ENCODE assay signal across 8 mouse cellular contexts in genomic region chr17:25610151-25610550, GRCm38 (mm10). TPM values are rescaled to one million over a fixed set of nuclear protein-coding genes. Genes with fewer than 3 reads are reported as not detected.
DNase-seq lines count a peak whose midpoint lies in the region; ATAC-seq lines count a peak whose summit lies in the region.

No protein-coding gene starts in this region.

- H3K9ac ChIP-seq in midbrain, embryonic 12.5 days (replicated peaks): no peak overlapping the region
- H3K9ac ChIP-seq in forebrain, embryonic 16.5 days (replicated peaks; ENCODE audit: low read depth, low read length): peak overlapping the region; percentile 32; the same call in 1 of the 2 replicates

- H3K4me1 ChIP-seq in midbrain, embryonic 12.5 days: peaks cover 25% of the 10 kb centered on the region
- H3K4me1 ChIP-seq in midbrain, embryonic 10.5 days: peaks cover 20% of the 10 kb centered on the region
- H3K4me1 ChIP-seq in forebrain, embryonic 16.5 days (replicated peaks; ENCODE audit: control insufficient read depth, insufficient read depth, low read length): peaks cover 31% of the 10 kb centered on the region

- H3K4me2 ChIP-seq in midbrain, embryonic 12.5 days (replicated peaks): no peak overlapping the region
- peak overlapping the region; percentile 17 for H3K4me2 ChIP-seq in forebrain, embryonic 16.5 days (ENCODE audit: low read length)

- no peaks in the 10 kb centered on the region for H3K9me3 ChIP-seq in midbrain, embryonic 12.5 days
- H3K9me3 ChIP-seq in midbrain, embryonic 10.5 days (replicated peaks): no peaks in the 10 kb centered on the region
- no peaks in the 10 kb centered on the region for H3K9me3 ChIP-seq in forebrain, embryonic 16.5 days (ENCODE audit: control insufficient read depth, low read length)

- WGBS in midbrain, embryonic 12.5 days: 74% methylated on average over 9 of the region's 9 CpGs
- WGBS in midbrain, embryonic 10.5 days: 91% methylated on average over 9 of the region's 9 CpGs
- 32% methylated on average over 9 of the region's 9 CpGs for WGBS in forebrain, embryonic 16.5 days

- peak; percentile 38; the same call in 1 of the 2 replicates for ATAC-seq in midbrain, embryonic 12.5 days (ENCODE audit: low FRiP score, low read depth)
- peak; percentile 45; the same call in 1 of the 2 replicates for ATAC-seq in forebrain, embryonic 16.5 days
- ATAC-seq in megakaryocyte progenitor cell, adult 5-6 weeks (replicated peaks; ENCODE audit: poor library complexity): no peak

- H3K27me3 ChIP-seq in midbrain, embryonic 12.5 days: no peaks in the 10 kb centered on the region
- H3K27me3 ChIP-seq in midbrain, embryonic 10.5 days (ENCODE audit: low read depth, poor library complexity, severe bottlenecking): no peaks in the 10 kb centered on the region
- H3K27me3 ChIP-seq in forebrain, embryonic 16.5 days (replicated peaks; ENCODE audit: control insufficient read depth, insufficient read depth, low read length): no peaks in the 10 kb centered on the region

- H3K36me3 ChIP-seq in midbrain, embryonic 12.5 days: peaks cover 11% of the 10 kb centered on the region; the same call in 1 of the 2 replicates
- H3K36me3 ChIP-seq in midbrain, embryonic 10.5 days: peaks cover 32% of the 10 kb centered on the region
- H3K36me3 ChIP-seq in forebrain, embryonic 16.5 days (ENCODE audit: control insufficient read depth, insufficient read depth): no peaks in the 10 kb centered on the region; the same call in 1 of the 2 replicates

- no peak overlapping the region for H3K4me3 ChIP-seq in midbrain, embryonic 12.5 days
- no peak overlapping the region for H3K4me3 ChIP-seq in midbrain, embryonic 10.5 days
- no peak overlapping the region for H3K4me3 ChIP-seq in forebrain, embryonic 16.5 days (replicated peaks; ENCODE audit: low read length)

- DNase-seq in midbrain, embryonic 10.5 days (ENCODE audit: low spot score): no peak
- peak; percentile 73 to 74 for DNase-seq in cerebellum, adult 18-20 months
- DNase-seq in kidney, postnatal 4 days: peak; percentile 54 to 65
- peak; percentile 53 for DNase-seq in thymus, postnatal 14 days
- no peak for DNase-seq in spleen, adult 18-20 months

- H3K27ac ChIP-seq in midbrain, embryonic 12.5 days (replicated peaks): peak overlapping the region; percentile 25; the same call in 1 of the 2 replicates
- no peak overlapping the region for H3K27ac ChIP-seq in midbrain, embryonic 10.5 days (replicated peaks)
- H3K27ac ChIP-seq in forebrain, embryonic 16.5 days (ENCODE audit: low read length): peak overlapping the region; percentile 80

RNA-seq across cellular contexts. Expression of gene Lmf1, which starts 31.3 kb away (rescaled TPM):
- polyA plus RNA-seq in midbrain, embryonic 12.5 days (2016; fragmentation: Nextera tagmentation; extraction: Ambion mirVana): 20.5 and 21.5 TPM in 2 replicates
- polyA plus RNA-seq in midbrain, embryonic 10.5 days (2016; fragmentation: Nextera tagmentation; extraction: Ambion mirVana): 22.3 and 22.6 TPM in 2 replicates
- polyA plus RNA-seq in forebrain, embryonic 16.5 days (2015; fragmentation: Nextera tagmentation; extraction: Ambion mirVana): 18.3 and 19.4 TPM in 2 replicates
- total RNA-seq in megakaryocyte progenitor cell, adult 5-6 weeks (2015): 23.2 and 25.6 TPM in 2 replicates
- 11.7 and 14.1 TPM in 2 replicates for total RNA-seq in megakaryocyte progenitor cell, adult 5-6 weeks (2017)

RNA-seq across cellular contexts. Expression of gene Sox8, which starts 39.7 kb away (rescaled TPM):
- polyA plus RNA-seq in midbrain, embryonic 12.5 days (2016; fragmentation: Nextera tagmentation; extraction: Ambion mirVana): 3.2 and 4.7 TPM in 2 replicates
- 2.4 and 3.3 TPM in 2 replicates for polyA plus RNA-seq in midbrain, embryonic 10.5 days (2016; fragmentation: Nextera tagmentation; extraction: Ambion mirVana)
- 26.1 and 26.8 TPM in 2 replicates for polyA plus RNA-seq in forebrain, embryonic 16.5 days (2015; fragmentation: Nextera tagmentation; extraction: Ambion mirVana)
- total RNA-seq in megakaryocyte progenitor cell, adult 5-6 weeks (2015): not detected in 2 replicates
- total RNA-seq in megakaryocyte progenitor cell, adult 5-6 weeks (2017): not detected in 2 replicates

Comparison
In these comparisons a context has a peak if more than half of its experiments do, and no peak if none do; other contexts are left out.
1. DNase-seq: peak in cerebellum, adult 18-20 months (2 of 2), kidney, postnatal 4 days (2 of 2) and thymus, postnatal 14 days (single experiment); none in midbrain, embryonic 10.5 days (single experiment) and spleen, adult 18-20 months (0 of 2).